Mouse (Mus musculus): ENCODE data around the gene Gpm6b. TPM values are rescaled to one million over a fixed set of nuclear protein-coding genes. Genes with fewer than 3 reads are reported as not detected.

The Gpm6b gene
- polyA plus RNA-seq, 1 experiment from 2014 or later, result 224 TPM

GRCm38 (mm10) chrX:166315251-166315650 lies 76.5 kb downstream of the Gpm6b start:
- 83% methylated on average over 1 of the region's 1 CpGs for WGBS
- Histone ChIP-seq H3K27ac (no peak overlapping the region), H3K4me1 (no peaks in the 10 kb centered on the region), H3K4me2 (replicated peaks) (no peak overlapping the region), H3K27me3 (peaks cover 15% of the 10 kb centered on the region; the same call in 1 of the 2 replicates), H3K9me3 (replicated peaks) (no peaks in the 10 kb centered on the region), H3K4me3 (no peak overlapping the region), H3K9ac (no peak overlapping the region), H3K36me3 (no peaks in the 10 kb centered on the region)
- ATAC-seq (ENCODE audit: low FRiP score), result no peak

GRCm38 (mm10) chrX:166316552-166317375 lies 78.1 kb downstream of the Gpm6b start:
- WGBS, result 39% methylated on average over 7 of the region's 7 CpGs
- Histone ChIP-seq H3K4me3 (no peak overlapping the region), H3K4me2 (replicated peaks) (no peak overlapping the region), H3K27ac (peak overlapping the region; percentile 52; the same call in 1 of the 2 replicates), H3K27me3 (peaks cover 19% of the 10 kb centered on the region), H3K36me3 (no peaks in the 10 kb centered on the region), H3K9ac (no peak overlapping the region), H3K4me1 (no peaks in the 10 kb centered on the region), H3K9me3 (replicated peaks) (no peaks in the 10 kb centered on the region)
- ATAC-seq (ENCODE audit: low FRiP score), result peak; percentile 83

GRCm38 (mm10) chrX:166317376-166317679 lies 78.6 kb downstream of the Gpm6b start:
- H3K27ac ChIP-seq, result 0 out of 2 replicates have a peak overlapping the region, but pooled peaks have one; percentile 35
- no peaks in the 10 kb centered on the region for H3K4me1 ChIP-seq
- H3K9ac ChIP-seq, result no peak overlapping the region
- H3K36me3 ChIP-seq, result no peaks in the 10 kb centered on the region
- H3K4me2 ChIP-seq (replicated peaks), result no peak overlapping the region
- no peak overlapping the region for H3K4me3 ChIP-seq
- WGBS, result 93% methylated on average over 1 of the region's 1 CpGs
- no peak for ATAC-seq (ENCODE audit: low FRiP score)
- peaks cover 19% of the 10 kb centered on the region for H3K27me3 ChIP-seq
- no peaks in the 10 kb centered on the region for H3K9me3 ChIP-seq (replicated peaks)

GRCm38 (mm10) chrX:166323226-166323625 lies 84.5 kb downstream of the Gpm6b start:
- H3K36me3 ChIP-seq, result no peaks in the 10 kb centered on the region
- no peak overlapping the region for H3K4me3 ChIP-seq
- H3K9me3 ChIP-seq (replicated peaks), result no peaks in the 10 kb centered on the region
- no peak overlapping the region for H3K27ac ChIP-seq
- WGBS, result 95% methylated on average over 3 of the region's 3 CpGs
- no peak overlapping the region for H3K9ac ChIP-seq
- H3K4me1 ChIP-seq, result peaks cover 10% of the 10 kb centered on the region
- H3K27me3 ChIP-seq, result peaks cover 8% of the 10 kb centered on the region
- ATAC-seq (ENCODE audit: low FRiP score), result no peak
- H3K4me2 ChIP-seq (replicated peaks), result no peak overlapping the region

GRCm38 (mm10) chrX:166327621-166328020 lies 88.9 kb downstream of the Gpm6b start:
- H3K36me3 ChIP-seq, result no peaks in the 10 kb centered on the region
- 60% methylated on average over 5 of the region's 5 CpGs for WGBS

GRCm38 (mm10) chrX:166328219-166328901 lies 89.6 kb downstream of the Gpm6b start:
- Histone ChIP-seq H3K9me3 (replicated peaks) (no peaks in the 10 kb centered on the region), H3K4me3 (no peak overlapping the region), H3K27ac (peak overlapping the region; percentile 89), H3K36me3 (no peaks in the 10 kb centered on the region), H3K4me2 (replicated peaks) (0 out of 2 replicates have a peak overlapping the region, but pooled peaks have one; percentile 26), H3K9ac (no peak overlapping the region), H3K27me3 (peaks cover 5% of the 10 kb centered on the region; the same call in 1 of the 2 replicates), H3K4me1 (peaks cover 13% of the 10 kb centered on the region)
- peak; percentile 14; the same call in 1 of the 2 replicates for ATAC-seq (ENCODE audit: low FRiP score)
- 36% methylated on average over 3 of the region's 3 CpGs for WGBS

More at GRCm38 (mm10) chrX:166327621-166328020, 88.9 kb downstream of the Gpm6b start:
- Histone ChIP-seq H3K4me2 (replicated peaks) (no peak overlapping the region), H3K9me3 (replicated peaks) (no peaks in the 10 kb centered on the region), H3K27ac (peak overlapping the region; percentile 89), H3K9ac (no peak overlapping the region), H3K4me1 (peaks cover 13% of the 10 kb centered on the region), H3K4me3 (no peak overlapping the region), H3K27me3 (peaks cover 5% of the 10 kb centered on the region; the same call in 1 of the 2 replicates)
- no peak for ATAC-seq (ENCODE audit: low FRiP score)

- peak overlapping the region; percentile 26; the same call in 1 of the 2 replicates for H3K4me2 ChIP-seq (replicated peaks)
- WGBS, result 21% methylated on average over 9 of the region's 9 CpGs
- no peak overlapping the region for H3K4me3 ChIP-seq
Measured at GRCm38 (mm10) chrX:166328904-166329451, 90.3 kb downstream of the Gpm6b start.

GRCm38 (mm10) chrX:166334516-166335136 lies 95.9 kb downstream of the Gpm6b start:
- H3K9me3 ChIP-seq (replicated peaks), result no peaks in the 10 kb centered on the region
- H3K36me3 ChIP-seq, result no peaks in the 10 kb centered on the region
- no peak overlapping the region for H3K27ac ChIP-seq
- WGBS, result 82% methylated on average over 6 of the region's 6 CpGs
- H3K4me3 ChIP-seq, result no peak overlapping the region
- no peak for ATAC-seq (ENCODE audit: low FRiP score)
- H3K4me1 ChIP-seq, result no peaks in the 10 kb centered on the region
- no peak overlapping the region for H3K9ac ChIP-seq
- H3K27me3 ChIP-seq, result peaks cover 14% of the 10 kb centered on the region
- H3K4me2 ChIP-seq (replicated peaks), result no peak overlapping the region

More at GRCm38 (mm10) chrX:166328904-166329451, 90.3 kb downstream of the Gpm6b start:
- Histone ChIP-seq H3K27me3 (peaks cover 5% of the 10 kb centered on the region; the same call in 1 of the 2 replicates), H3K9ac (no peak overlapping the region), H3K9me3 (replicated peaks) (no peaks in the 10 kb centered on the region), H3K4me1 (peaks cover 13% of the 10 kb centered on the region), H3K36me3 (no peaks in the 10 kb centered on the region), H3K27ac (peak overlapping the region; percentile 89)
- peak; percentile 95 for ATAC-seq (ENCODE audit: low FRiP score)

GRCm38 (mm10) chrX:166338353-166338752 lies 99.6 kb downstream of the Gpm6b start:
- Histone ChIP-seq H3K4me1 (no peaks in the 10 kb centered on the region), H3K9ac (no peak overlapping the region), H3K9me3 (replicated peaks) (no peaks in the 10 kb centered on the region), H3K36me3 (no peaks in the 10 kb centered on the region), H3K27me3 (peaks cover 23% of the 10 kb centered on the region), H3K4me3 (no peak overlapping the region), H3K4me2 (replicated peaks) (no peak overlapping the region), H3K27ac (no peak overlapping the region)
- no peak for ATAC-seq (ENCODE audit: low FRiP score)
- WGBS, result 87% methylated on average over 5 of the region's 5 CpGs

GRCm38 (mm10) chrX:166338784-166339520 lies 100.2 kb downstream of the Gpm6b start:
- no peaks in the 10 kb centered on the region for H3K36me3 ChIP-seq
- ATAC-seq (ENCODE audit: low FRiP score), result no peak
- H3K27me3 ChIP-seq, result peaks cover 23% of the 10 kb centered on the region
- H3K4me1 ChIP-seq, result no peaks in the 10 kb centered on the region
- WGBS, result 94% methylated on average over 9 of the region's 9 CpGs
- no peaks in the 10 kb centered on the region for H3K9me3 ChIP-seq (replicated peaks)
- H3K9ac ChIP-seq, result no peak overlapping the region
- H3K27ac ChIP-seq, result no peak overlapping the region
- H3K4me3 ChIP-seq, result no peak overlapping the region
- H3K4me2 ChIP-seq (replicated peaks), result no peak overlapping the region

GRCm38 (mm10) chrX:166339911-166340310 lies 101.2 kb downstream of the Gpm6b start:
- Histone ChIP-seq H3K4me3 (no peak overlapping the region), H3K27me3 (peaks cover 23% of the 10 kb centered on the region), H3K9me3 (replicated peaks) (no peaks in the 10 kb centered on the region), H3K4me1 (no peaks in the 10 kb centered on the region), H3K27ac (no peak overlapping the region), H3K9ac (no peak overlapping the region), H3K4me2 (replicated peaks) (no peak overlapping the region), H3K36me3 (no peaks in the 10 kb centered on the region)
- no peak for ATAC-seq (ENCODE audit: low FRiP score)
- WGBS, result 88% methylated on average over 4 of the region's 4 CpGs

Data from hindbrain, embryonic 12.5 days (tissue).